Mouse (Mus musculus): Measurements from ENCODE around the gene A2ml1.

GRCm38 (mm10) chr6:128566589-128566988, 14.8 kb downstream of the A2ml1 start:
- no peak for TF ChIP-seq POLR2A (IDR thresholded peaks at IDR 0.05; ENCODE audit: low read depth, low read length)
- no peak for TF ChIP-seq CTCF (IDR thresholded peaks at IDR 0.05; ENCODE audit: extremely low read depth, insufficient read depth, insufficient read length, insufficient replicate concordance)
